Mouse (Mus musculus) monocyte, adult 2 months (primary cell): ENCODE measurements around the gene Nos1.
A peak's percentile ranks its signal among the peaks of the same experiment; 100 is the strongest.

Source experiments
- DNase-seq, 2 experiments: peaks; one replicate each; pipeline ENCODE4 v3.0.0; 2022; ENCODE audit warnings: low spot score in 2 of 2, low read depth in 1 of 2

The Nos1 gene

GRCm38 (mm10) chr5:117955675-117956420, 175.0 kb downstream of the Nos1 start:
- DNase-seq: no peak

- no peak for DNase-seq
Observed at GRCm38 (mm10) chr5:117964750-117965149, 183.9 kb downstream of the Nos1 start.

DNA sequence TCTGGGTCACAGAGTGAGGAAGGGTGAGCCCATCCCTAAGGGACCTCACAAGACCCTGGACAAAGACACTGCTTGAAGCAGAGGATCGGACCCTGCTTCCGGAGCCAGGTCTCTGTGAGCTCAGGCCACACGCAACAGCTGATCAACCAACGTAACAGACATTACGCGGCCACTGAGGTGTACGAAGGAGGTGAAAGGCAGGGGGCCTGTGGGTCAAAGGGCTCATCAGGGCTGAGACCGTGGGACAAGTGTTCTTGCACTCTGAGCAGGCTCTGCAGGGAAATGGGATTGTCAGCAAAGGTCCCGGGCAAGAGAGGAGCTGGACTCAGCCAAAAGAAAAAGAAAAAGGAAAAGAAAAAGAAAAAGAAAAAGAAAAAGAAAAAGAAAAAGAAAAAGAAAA, 186.1 kb downstream of the Nos1 start:
- DNase-seq: no peak

GRCm38 (mm10) chr5:117967659-117968069, 186.8 kb downstream of the Nos1 start:
- no peak for DNase-seq

DNA sequence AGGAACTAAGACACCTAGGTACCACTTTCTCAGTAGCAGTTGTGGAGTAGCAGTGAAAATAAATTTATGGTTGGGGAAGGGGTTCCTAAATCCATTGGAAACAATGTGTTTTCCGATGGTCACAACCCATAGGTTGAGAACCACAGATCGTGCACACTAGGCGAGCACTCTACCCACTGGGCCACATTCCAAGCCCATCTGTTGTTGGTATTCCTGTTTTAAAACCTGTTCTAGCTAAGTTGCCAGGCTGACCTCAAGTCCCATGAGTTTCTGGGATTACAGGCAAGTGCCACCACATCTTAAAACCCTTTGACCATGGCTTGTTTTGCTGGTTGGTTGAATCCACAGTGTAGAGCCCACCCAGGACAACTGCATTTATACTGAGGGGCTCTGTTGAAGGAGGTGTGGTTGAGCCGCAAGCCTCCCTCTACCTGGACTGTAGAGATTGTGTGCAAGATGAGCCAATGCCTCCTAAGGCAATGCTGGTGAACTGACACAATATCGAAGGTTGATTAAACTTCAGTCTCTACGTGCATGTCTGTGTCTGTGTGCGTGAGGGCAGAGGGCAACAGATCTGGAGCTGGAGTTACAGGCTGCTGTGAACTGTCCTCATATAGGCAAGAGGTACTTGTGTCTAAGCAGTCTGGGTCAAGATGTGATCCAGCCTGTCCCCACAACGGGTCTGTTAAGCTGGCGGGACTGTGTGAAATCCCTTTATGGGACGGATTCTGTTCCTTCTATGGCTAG, 189.0 kb downstream of the Nos1 start:
- DNase-seq: no peak

DNA sequence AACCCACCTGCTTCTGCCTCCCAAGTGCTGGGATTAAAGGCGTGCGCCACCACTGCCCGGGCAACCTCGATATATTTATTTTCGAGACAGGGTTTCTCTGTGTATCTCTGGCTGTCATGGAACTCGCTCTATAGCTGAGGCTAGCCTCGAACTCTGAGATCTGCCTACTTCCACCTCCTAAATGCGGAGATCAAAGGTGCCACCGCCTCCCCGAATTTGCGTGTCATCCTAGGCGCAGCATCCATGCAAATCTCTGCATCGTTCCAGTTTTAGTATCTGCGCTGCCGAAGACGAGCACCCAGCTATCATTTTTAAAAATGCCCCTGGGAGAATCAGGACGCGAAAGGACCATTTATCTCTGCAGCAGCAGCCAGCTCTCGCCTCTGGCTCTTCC, 195.4 kb downstream of the Nos1 start:
- no peak for DNase-seq

GRCm38 (mm10) chr5:117976657-117977500, 196.0 kb downstream of the Nos1 start, which contains the start of gene Fbxo21:
Gene Fbxo21 (plus strand): TSS chr5:117976730.
- DNase-seq: peak; percentile 47 to 70

DNA sequence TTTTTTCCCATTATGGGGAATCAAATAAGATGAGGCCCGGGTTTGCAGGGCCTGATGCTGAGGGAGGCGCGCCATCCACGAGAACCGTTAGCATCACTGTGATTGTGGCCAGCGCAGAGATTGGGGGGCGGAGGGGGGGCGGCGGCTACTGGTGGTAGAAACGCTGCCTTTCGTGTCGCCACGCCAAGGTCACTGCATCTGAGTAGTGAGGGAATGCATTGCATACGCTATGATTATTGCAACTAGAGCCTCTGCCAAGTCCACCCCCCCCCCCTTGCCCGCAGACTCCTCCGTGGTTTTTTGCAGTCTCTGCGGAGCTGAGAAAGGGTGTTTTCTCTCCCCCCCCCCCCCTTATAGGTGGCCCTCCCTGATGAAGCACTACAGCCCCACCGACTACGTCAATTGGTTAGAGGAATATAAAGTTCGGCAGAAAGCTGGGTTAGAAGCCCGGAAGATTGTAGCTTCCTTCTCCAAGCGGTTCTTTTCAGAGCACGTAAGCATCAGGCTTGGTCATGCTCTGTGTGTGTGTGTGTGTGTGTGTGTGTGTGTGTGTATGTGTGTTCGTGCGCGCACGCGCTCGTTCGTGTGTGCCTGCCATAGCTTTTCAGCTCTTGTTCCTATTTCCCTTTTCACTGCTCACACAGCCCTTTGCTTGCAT, 196.8 kb downstream of the Nos1 start:
- DNase-seq: peak in 1 of 2 experiments; percentile 11

- DNase-seq: peak in 1 of 2 experiments; percentile 35
Observed at GRCm38 (mm10) chr5:117978159-117978697, 197.4 kb downstream of the Nos1 start.

- DNase-seq: no peak
Observed at GRCm38 (mm10) chr5:117979082-117979481, 198.2 kb downstream of the Nos1 start.

DNA sequence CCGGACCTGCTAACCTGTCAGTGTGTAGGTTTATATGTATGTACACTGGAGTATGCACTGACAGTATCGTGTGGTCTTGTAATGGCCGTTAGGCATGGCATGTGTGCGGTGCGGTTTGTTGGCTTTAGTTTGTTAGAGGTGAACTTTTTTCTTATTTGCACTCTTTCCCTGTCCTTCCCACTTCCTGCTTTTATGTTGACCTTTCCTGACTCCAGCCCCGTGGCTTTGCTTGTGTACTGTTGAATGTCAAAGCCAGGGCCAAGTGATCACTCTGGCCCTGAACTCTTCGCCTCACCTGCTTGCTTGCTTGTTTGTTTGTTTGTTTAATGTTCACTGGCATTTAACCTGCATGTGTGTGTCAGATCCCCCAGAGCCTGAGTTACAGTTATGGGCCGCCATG, 200.1 kb downstream of the Nos1 start:
- DNase-seq: no peak

DNA sequence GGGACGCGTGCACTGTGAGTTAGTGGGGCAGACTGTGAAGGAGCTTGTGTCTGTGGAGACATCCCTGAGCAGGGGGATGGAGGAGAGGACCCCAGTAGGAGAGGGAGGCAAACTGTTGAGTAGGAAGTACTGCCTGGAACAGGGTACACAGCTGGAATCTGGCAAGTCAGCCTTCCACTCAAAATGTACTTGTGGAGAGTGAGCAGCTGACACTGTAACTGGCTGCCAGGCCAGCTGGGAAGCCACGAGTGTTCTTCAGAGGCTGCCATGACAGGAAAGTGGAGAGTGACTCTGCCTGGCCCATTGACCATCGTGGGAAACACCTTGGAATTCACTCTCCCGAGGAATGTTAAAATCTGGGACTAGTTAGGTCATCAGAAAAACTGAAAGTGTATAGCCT, 201.1 kb downstream of the Nos1 start:
- DNase-seq: no peak

DNA sequence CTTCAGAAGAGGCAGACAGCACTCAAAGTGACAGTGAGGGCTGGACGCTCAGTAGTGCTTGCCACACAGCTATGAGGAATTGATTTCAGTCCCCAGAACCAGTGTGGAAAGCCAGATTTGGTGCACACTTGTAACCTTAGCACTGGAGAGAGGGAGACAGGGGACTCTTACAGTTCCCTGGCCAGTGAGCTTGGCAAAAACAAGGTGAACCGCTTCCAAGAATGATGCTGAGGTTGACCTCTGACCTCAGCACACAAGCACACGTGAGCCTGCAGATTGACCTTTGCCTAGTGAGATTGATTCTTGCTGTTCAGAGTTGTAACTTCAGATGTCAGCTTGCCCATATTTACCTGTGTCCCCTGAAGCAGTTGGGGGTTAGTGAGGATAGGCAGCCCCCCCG, 205.5 kb downstream of the Nos1 start:
- DNase-seq: no peak

GRCm38 (mm10) chr5:117987891-117988290, 207.1 kb downstream of the Nos1 start:
- no peak for DNase-seq

GRCm38 (mm10) chr5:117988367-117988766, 207.5 kb downstream of the Nos1 start:
- DNase-seq: no peak

GRCm38 (mm10) chr5:117989773-117990172, 208.9 kb downstream of the Nos1 start:
- DNase-seq: no peak

DNA sequence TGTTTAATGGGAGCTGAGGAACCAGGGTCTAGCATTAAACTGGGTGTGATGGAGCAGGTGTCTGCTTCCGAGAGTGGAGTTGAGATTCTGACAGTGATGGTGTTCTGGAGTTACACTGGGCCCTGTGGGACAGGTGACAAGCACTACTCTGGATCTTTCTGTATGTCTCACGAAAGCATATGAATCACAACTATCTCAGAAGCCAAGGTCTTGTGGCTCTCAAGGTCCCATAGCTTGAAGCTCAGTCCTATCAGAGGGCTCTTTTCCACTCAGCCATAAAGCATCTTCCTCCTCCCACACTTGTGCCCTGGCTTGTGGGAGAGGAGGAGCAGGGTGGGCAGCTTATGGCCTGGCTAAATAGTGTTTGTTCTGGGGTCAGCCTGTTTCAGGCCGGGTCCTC, 210.1 kb downstream of the Nos1 start:
- no peak for DNase-seq

DNA sequence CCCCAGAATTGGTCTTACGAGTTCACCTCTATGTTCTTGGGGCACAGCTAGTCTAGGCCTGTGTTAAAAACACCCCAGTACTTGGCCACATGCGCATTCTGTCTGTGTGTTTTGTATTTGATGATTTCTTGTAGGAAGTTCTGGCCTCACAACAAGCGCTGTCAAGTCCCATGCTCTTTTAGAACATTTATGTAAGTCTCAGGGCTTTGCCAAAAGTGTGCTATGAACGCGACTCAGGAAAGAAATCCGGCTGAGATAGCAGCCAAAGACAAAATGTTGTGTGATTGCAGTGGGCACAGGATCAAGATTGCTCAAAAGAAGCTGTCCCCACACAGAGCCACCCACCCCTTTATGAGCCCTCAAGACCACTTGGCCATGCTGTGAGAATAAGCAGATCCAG, 212.7 kb downstream of the Nos1 start:
- DNase-seq: no peak

DNA sequence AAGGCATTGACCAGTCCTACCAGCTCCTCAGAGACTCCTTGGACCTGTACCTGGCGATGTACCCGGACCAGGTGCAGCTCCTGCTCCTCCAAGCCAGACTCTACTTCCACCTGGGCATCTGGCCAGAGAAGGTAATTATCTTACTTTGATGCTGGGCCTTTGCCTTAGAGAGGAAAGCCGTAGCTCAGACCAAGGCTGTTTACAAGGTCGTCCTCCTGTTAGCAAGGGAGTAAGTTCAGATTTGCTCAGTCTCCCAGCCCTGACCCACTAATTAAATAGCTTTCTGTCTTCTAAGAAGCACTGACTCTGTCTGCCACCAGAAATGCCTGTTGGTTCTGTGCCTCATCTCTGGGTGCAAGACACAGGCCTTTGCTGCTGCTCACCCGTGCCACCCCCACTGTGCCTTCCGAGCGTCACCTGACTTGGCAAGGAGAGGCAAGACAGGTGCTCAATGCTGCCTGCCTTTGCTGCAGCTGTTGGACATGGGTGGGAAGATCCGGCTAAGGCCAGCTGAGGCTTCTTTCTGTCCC, 214.6 kb downstream of the Nos1 start:
- DNase-seq: no peak

DNA sequence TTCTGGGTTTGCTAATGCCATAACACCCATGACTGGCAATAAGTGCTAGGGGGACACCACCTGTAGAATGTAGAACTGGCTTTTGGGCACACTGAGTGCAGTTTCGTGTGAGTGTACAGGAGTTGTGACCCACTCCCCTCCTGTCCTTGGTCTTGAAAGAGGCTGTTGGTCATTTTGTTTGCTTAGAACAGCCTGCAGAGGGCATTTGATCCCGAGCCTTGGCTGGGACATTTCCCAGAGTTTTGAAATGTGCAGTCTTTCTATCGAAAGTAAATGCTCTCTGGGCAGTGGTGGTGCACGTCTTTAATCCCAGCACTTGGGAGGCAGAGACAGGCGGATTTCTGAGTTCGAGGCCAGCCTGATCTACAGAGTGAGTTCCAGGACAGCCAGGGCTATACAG, 215.1 kb downstream of the Nos1 start:
- DNase-seq: no peak

DNA sequence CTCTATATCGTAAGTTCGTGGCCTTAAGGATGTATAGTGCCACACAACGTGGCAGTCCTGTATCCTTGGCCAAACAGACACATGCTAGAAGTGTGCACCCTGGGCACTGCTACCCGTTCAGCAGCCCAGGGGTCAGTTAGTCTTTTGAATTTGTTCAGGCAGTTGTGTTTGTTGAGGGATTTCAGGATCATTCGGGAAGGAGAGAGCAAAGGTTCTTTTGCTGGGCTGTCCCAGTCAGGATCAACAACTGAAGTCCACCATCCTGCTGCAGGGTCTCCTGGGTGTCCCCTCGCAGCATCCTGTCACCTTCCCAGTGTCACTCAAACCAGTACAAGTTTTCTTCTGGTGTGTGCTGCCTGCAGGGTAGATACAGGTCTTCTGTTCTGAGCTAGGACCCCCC, 215.7 kb downstream of the Nos1 start:
- no peak for DNase-seq
